Mouse (Mus musculus) limb, embryonic 14.5 days (tissue): ENCODE data around the gene Nin. TPM values are rescaled to one million over a fixed set of nuclear protein-coding genes. Genes with fewer than 3 reads are reported as not detected.

Experiments
- ATAC-seq: fragments of 200-750 bp; cut with Nextera tagmentation; 2 replicates; pipeline ENCODE4 v1.8.0; 2017; ENCODE audit warnings: low read depth, moderate number of reproducible peaks, moderate TSS enrichment; ENCODE audit not compliant: low FRiP score
- DNase-seq: peaks from one replicate; pipeline ENCODE4 v3.0.0-alpha.2; 2015; ENCODE audit warnings: low spot score
- H3K27ac ChIP-seq: fragments of 300-500 bp; sonication (generic); replicated peaks from 2 replicates; pipeline ENCODE4 v1.5.1; 2014; ENCODE audit warnings: low read depth, mild to moderate bottlenecking, low read length, moderate library complexity, mixed read lengths
- H3K27me3 ChIP-seq: fragments of 300-500 bp; sonication (generic); 2 replicates; pipeline ENCODE4 v1.6.1; 2014; ENCODE audit warnings: low read length, mixed read lengths; ENCODE audit not compliant: control insufficient read depth, insufficient read depth
- H3K36me3 ChIP-seq: fragments of 300-500 bp; sonication (generic); 2 replicates; pipeline ENCODE4 v1.6.1; 2014; ENCODE audit warnings: mild to moderate bottlenecking, low read length, moderate library complexity, mixed read lengths; ENCODE audit not compliant: control insufficient read depth, insufficient read depth
- H3K4me1 ChIP-seq: fragments of 300-500 bp; sonication (generic); 2 replicates; pipeline ENCODE4 v1.6.1; 2014; ENCODE audit warnings: antibody characterized with exemption, low read length, mixed read lengths; ENCODE audit not compliant: control insufficient read depth, insufficient read depth
- H3K4me2 ChIP-seq: fragments of 300-500 bp; sonication (generic); replicated peaks from 2 replicates; pipeline ENCODE4 v1.6.1; 2014; ENCODE audit warnings: low read depth, mild to moderate bottlenecking, low read length, moderate library complexity; ENCODE audit not compliant: severe bottlenecking
- H3K4me3 ChIP-seq: fragments of 300-500 bp; sonication (generic); replicated peaks from 2 replicates; pipeline ENCODE4 v1.5.1; 2014; ENCODE audit warnings: low read length
- H3K9ac ChIP-seq: fragments of 300-500 bp; sonication (generic); 2 replicates; pipeline ENCODE4 v1.6.1; 2014; ENCODE audit warnings: mild to moderate bottlenecking, low read depth, low read length, moderate library complexity; ENCODE audit not compliant: severe bottlenecking
- H3K9me3 ChIP-seq: fragments of 300-500 bp; sonication (generic); 2 replicates; pipeline ENCODE4 v1.6.1; 2016; ENCODE audit warnings: low read length; ENCODE audit not compliant: control insufficient read depth
- POLR2A ChIP-seq: fragments of 200-500 bp; IDR thresholded peaks from 2 replicates; pipeline ENCODE4 v1.8.0; 2012; ENCODE audit warnings: inconsistent platforms, mild to moderate bottlenecking, moderate library complexity, borderline replicate concordance; ENCODE audit not compliant: insufficient read depth, insufficient read length; ENCODE audit errors: extremely low read depth
- WGBS: fragments of 180-500 bp; shearing (Covaris S2); extraction: QIAGEN DNeasy Blood & Tissue Kit; methylation state at CpG from one replicate; pipeline ENCODE4 v1.1.7; 2014; 5-methylcytosine and 5-hydroxymethylcytosine counted together
- polyA plus RNA-seq, 2 experiments: library from polyadenylated mRNA; depleted of rRNA in 1 of 2; stranded (reverse) in 1 of 2; unstranded in 1 of 2; fragments of >200 nt; fragmentation: Nextera tagmentation in 1 of 2; extraction: Ambion mirVana in 1 of 2; gene quantifications; 2 replicates each; pipeline versions ENCODE4 v1.2.1 to v1.2.3; 2012 to 2014

Nin gene
- polyA plus RNA-seq, 2 experiments, result 13.7 to 16.9 TPM

GRCm38 (mm10) chr12:70023580-70023979 lies 89.9 kb downstream of the Nin start:
- H3K27me3 ChIP-seq, result no peaks in the 10 kb centered on the region
- no peak overlapping the region for H3K4me3 ChIP-seq
- 86% methylated on average over 4 of the region's 4 CpGs for WGBS
- no peak for TF ChIP-seq POLR2A
- no peak for DNase-seq
- ATAC-seq, result no peak
- no peaks in the 10 kb centered on the region for H3K4me1 ChIP-seq
- peaks cover 44% of the 10 kb centered on the region for H3K36me3 ChIP-seq
- H3K9ac ChIP-seq, result no peak overlapping the region
- no peak overlapping the region for H3K27ac ChIP-seq
- H3K9me3 ChIP-seq, result no peaks in the 10 kb centered on the region
- H3K4me2 ChIP-seq, result no peak overlapping the region

DNA sequence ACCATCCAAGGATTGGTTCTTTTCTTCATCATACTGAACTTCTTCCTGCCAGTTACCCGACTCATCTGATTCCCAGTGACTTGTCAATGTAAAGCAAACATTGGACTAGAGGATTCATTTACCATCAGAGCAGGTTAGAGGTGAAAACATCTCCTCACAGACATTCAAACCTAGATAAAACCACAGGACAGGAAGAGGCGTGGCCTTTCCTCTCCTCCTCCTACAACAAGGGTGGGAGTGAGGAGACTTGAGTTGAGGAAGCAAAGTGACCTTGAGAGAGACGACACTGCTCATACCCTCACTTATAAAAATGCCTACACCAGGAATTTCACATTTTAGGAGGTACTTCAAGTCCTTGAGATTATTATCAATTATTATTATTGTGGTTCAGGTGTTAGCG lies 95.4 kb downstream of the Nin start:
- Histone ChIP-seq H3K4me3 (no peak overlapping the region), H3K36me3 (peaks cover 39% of the 10 kb centered on the region), H3K27me3 (no peaks in the 10 kb centered on the region), H3K9me3 (no peaks in the 10 kb centered on the region), H3K4me1 (no peaks in the 10 kb centered on the region), H3K9ac (no peak overlapping the region), H3K27ac (no peak overlapping the region), H3K4me2 (no peak overlapping the region)
- ATAC-seq (no peak), DNase-seq (no peak)
- 88% methylated on average over 4 of the region's 4 CpGs for WGBS
- no peak for TF ChIP-seq POLR2A

DNA sequence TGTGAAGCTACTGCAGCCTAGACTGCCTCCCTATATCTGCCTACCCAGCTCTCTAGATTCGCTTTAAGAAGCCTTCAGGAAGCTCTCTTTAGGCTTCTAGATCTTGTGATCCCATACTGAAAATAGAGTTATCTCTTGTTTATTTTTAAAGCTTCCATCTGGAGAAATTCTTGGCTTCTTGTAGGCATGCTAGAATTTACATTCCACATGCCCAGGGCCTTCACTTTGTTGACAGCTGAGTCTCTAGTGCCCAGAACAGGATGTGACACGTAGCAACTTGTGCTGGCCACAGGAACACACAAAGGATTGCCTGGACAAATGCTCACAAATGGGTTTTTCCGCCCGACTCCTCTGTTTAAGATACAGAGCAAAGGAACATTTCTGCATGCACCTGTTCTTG lies 97.6 kb downstream of the Nin start:
- WGBS, result 70% methylated on average over 4 of the region's 4 CpGs
- Histone ChIP-seq H3K9me3 (no peaks in the 10 kb centered on the region), H3K4me1 (no peaks in the 10 kb centered on the region), H3K4me2 (no peak overlapping the region), H3K27me3 (no peaks in the 10 kb centered on the region), H3K4me3 (no peak overlapping the region), H3K9ac (no peak overlapping the region), H3K36me3 (peaks cover 42% of the 10 kb centered on the region), H3K27ac (no peak overlapping the region)
- no peak for TF ChIP-seq POLR2A
- no peak for DNase-seq
- ATAC-seq, result no peak

DNA sequence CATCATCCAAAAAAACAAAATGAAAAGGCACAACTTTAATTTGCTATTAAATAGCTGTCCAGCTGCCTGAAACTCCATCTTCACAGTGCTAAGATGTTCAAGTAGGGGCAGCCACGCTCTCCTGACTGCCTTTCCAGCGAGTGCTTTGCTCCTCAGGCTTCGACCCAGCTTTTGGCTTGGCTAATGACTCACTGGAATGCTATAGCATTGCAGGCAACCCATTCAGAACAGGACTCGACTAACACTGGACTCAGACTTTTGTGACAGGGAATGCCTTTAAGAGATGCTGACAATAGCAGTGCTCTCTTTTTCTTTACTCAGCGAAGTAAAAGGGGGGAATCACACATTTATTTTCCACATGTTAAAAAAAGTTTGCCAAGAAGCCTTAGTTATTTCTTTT lies 101.8 kb downstream of the Nin start:
- no peak overlapping the region for H3K27ac ChIP-seq
- TF ChIP-seq POLR2A, result no peak
- H3K9me3 ChIP-seq, result no peaks in the 10 kb centered on the region
- ATAC-seq (no peak), DNase-seq (no peak)
- H3K27me3 ChIP-seq, result no peaks in the 10 kb centered on the region
- H3K4me2 ChIP-seq, result no peak overlapping the region
- WGBS, result 85% methylated on average over 5 of the region's 5 CpGs
- H3K36me3 ChIP-seq, result peaks cover 26% of the 10 kb centered on the region
- H3K4me1 ChIP-seq, result no peaks in the 10 kb centered on the region
- no peak overlapping the region for H3K4me3 ChIP-seq
- H3K9ac ChIP-seq, result no peak overlapping the region

GRCm38 (mm10) chr12:70010356-70010755 lies 103.2 kb downstream of the Nin start:
- no peak for TF ChIP-seq POLR2A
- no peak overlapping the region for H3K27ac ChIP-seq
- WGBS, result 90% methylated on average over 4 of the region's 4 CpGs
- no peak overlapping the region for H3K4me3 ChIP-seq
- H3K9me3 ChIP-seq, result no peaks in the 10 kb centered on the region
- no peak overlapping the region for H3K4me2 ChIP-seq
- H3K36me3 ChIP-seq, result peaks cover 21% of the 10 kb centered on the region
- no peaks in the 10 kb centered on the region for H3K27me3 ChIP-seq
- no peaks in the 10 kb centered on the region for H3K4me1 ChIP-seq
- H3K9ac ChIP-seq, result no peak overlapping the region
- no peak for ATAC-seq
- no peak for DNase-seq

- Histone ChIP-seq H3K27ac (no peak overlapping the region), H3K4me1 (no peaks in the 10 kb centered on the region), H3K4me2 (no peak overlapping the region), H3K27me3 (no peaks in the 10 kb centered on the region), H3K9ac (no peak overlapping the region), H3K9me3 (no peaks in the 10 kb centered on the region), H3K36me3 (no peaks in the 10 kb centered on the region), H3K4me3 (no peak overlapping the region)
- TF ChIP-seq POLR2A, result no peak
- DNase-seq, result no peak
- ATAC-seq, result no peak
- WGBS, result 82% methylated on average over 4 of the region's 4 CpGs
These were observed 108.4 kb downstream of the Nin start for GRCm38 (mm10) chr12:70005103-70005502.
